Mouse (Mus musculus): ENCODE results near the gene Nanp. TPM values are rescaled to one million over a fixed set of nuclear protein-coding genes. Genes with fewer than 3 reads are reported as not detected.

The Nanp gene
- total and polyA plus RNA-seq, 3 experiments: 15.6 to 33.0 (median 30.8) TPM

- dilution Hi-C loops (cut with MboI; ENCODE audit: extremely low pct_ligation_motif_present, extremely low pct_unique_long_range_greater_than_20kb, low sequenced_read_pairs): no loop called here
- peak overlapping the region; percentile 64; the same call in 1 of the 2 replicates for H3K4me2 ChIP-seq (ENCODE audit: insufficient read depth, low read depth, poor library complexity, severe bottlenecking)
- TF ChIP-seq IRF4 (IDR thresholded peaks at IDR 0.05; ENCODE audit: low read depth, low read length) (no peak), CHD2 (IDR thresholded peaks at IDR 0.05; ENCODE audit: low read length) (no peak), RCOR1 (conservative IDR thresholded peaks at IDR 0.05; ENCODE audit: low read depth, low read length) (no peak), TCF12 (IDR thresholded peaks at IDR 0.05; ENCODE audit: low read depth, low read length) (no peak), MYC (IDR thresholded peaks at IDR 0.05; ENCODE audit: low read depth, low read length) (no peak), BHLHE40 (IDR thresholded peaks at IDR 0.05; ENCODE audit: low read depth, low read length) (no peak), RAD21 (IDR thresholded peaks at IDR 0.05; ENCODE audit: low read depth, low read length) (peak; percentile 8)
- peaks cover 5 to 20% of the 10 kb centered on the region in 2 experiments; a peak in 2 of 4 replicates for H3K4me1 ChIP-seq (ENCODE audit: control insufficient read depth in 1 of 2, insufficient read depth in 2 of 2)
- H3K36me3 ChIP-seq (replicated peaks in 1 of 2; ENCODE audit: control insufficient read depth in 1 of 2, insufficient read depth in 1 of 2, low read length in 1 of 2): peaks cover 0 to 4% of the 10 kb centered on the region in 2 experiments
- H3K27ac ChIP-seq (ENCODE audit: insufficient read depth, low read depth): no peak overlapping the region
- peak overlapping the region; percentile 78 for H3K9ac ChIP-seq (ENCODE audit: insufficient read depth, low read depth)
- peaks cover 24% of the 10 kb centered on the region for H3K79me2 ChIP-seq (replicated peaks; ENCODE audit: control insufficient read depth, extremely low read depth, insufficient read depth, poor library complexity, severe bottlenecking)
- peaks cover 3% of the 10 kb centered on the region for H3K27me3 ChIP-seq (replicated peaks)
- in situ Hi-C loops (cut with MboI; ENCODE audit: low pct_ligation_motif_present, low pct_unique_long_range_greater_than_20kb, low sequenced_read_pairs): no loop called here
- H3K4me3 ChIP-seq (replicated peaks in 1 of 3; ENCODE audit: low read depth in 2 of 3, low read length in 2 of 3, poor library complexity in 1 of 3): peak overlapping the region; percentile 71 to 99 (median 98)
- peak; percentile 17 for DNase-seq (ENCODE audit: extremely low read depth)
- no peaks in the 10 kb centered on the region for H3K9me3 ChIP-seq (replicated peaks; ENCODE audit: low read length)
Observed at GRCm38 (mm10) chr2:151039726-151040125, 528 bp upstream of the Nanp start.

DNA sequence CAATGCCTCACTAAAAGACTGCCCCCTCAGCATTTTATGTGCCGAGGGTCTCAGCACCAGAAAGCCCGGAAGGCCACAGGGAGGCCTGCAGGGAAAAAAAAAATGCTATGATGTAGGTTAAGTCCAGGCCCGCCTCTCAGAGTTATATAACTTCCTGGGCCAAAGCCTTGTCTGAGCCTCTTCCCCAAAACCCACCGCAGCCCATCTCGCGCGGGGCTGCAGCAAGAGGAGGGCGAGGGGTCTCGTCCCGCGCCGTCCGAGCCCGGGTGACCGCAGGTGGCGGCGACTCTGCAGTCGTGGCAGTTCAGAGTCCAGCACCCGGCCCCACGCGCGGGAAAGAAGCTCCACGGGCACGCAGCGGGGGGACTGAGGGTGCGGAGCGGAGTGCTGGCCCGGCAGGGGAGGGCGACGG, 381 bp downstream of the Nanp start:
- no peak for TF ChIP-seq MEF2A (IDR thresholded peaks at IDR 0.05; ENCODE audit: borderline replicate concordance, low read depth, low read length)
- 0 out of 2 replicates have a peak, but pooled peaks have one; percentile 2 for TF ChIP-seq MAFK (IDR thresholded peaks at IDR 0.05; ENCODE audit: insufficient replicate concordance, low read length)
- TF ChIP-seq ZNF384 (IDR thresholded peaks at IDR 0.05; ENCODE audit: low read depth, low read length): peak; percentile 57
- TF ChIP-seq POLR2A (IDR thresholded peaks at IDR 0.05; ENCODE audit: low read depth, low read length): no peak
- no peak for TF ChIP-seq JUND (conservative IDR thresholded peaks at IDR 0.05; ENCODE audit: low read depth, low read length)
- Histone ChIP-seq H3K4me2 (ENCODE audit: insufficient read depth, low read depth, poor library complexity, severe bottlenecking) (peak overlapping the region; percentile 81), H3K4me3 (replicated peaks in 1 of 3; ENCODE audit: low read depth in 2 of 3, low read length in 2 of 3, poor library complexity in 1 of 3) (peak overlapping the region; percentile 71 to 99 (median 98)), H3K4me1 (ENCODE audit: control insufficient read depth in 1 of 2, insufficient read depth in 2 of 2) (peaks cover 5 to 24% of the 10 kb centered on the region in 2 experiments; a peak in 2 of 4 replicates), H3K27me3 (replicated peaks) (peaks cover 3% of the 10 kb centered on the region), H3K9me3 (replicated peaks; ENCODE audit: low read length) (no peaks in the 10 kb centered on the region), H3K36me3 (replicated peaks in 1 of 2; ENCODE audit: control insufficient read depth in 1 of 2, insufficient read depth in 1 of 2, low read length in 1 of 2) (peaks cover 0 to 10% of the 10 kb centered on the region in 2 experiments), H3K9ac (ENCODE audit: insufficient read depth, low read depth) (peak overlapping the region; percentile 93), H3K79me2 (replicated peaks; ENCODE audit: control insufficient read depth, extremely low read depth, insufficient read depth, poor library complexity, severe bottlenecking) (peaks cover 31% of the 10 kb centered on the region), H3K27ac (ENCODE audit: insufficient read depth, low read depth) (peak overlapping the region; percentile 29)
- dilution Hi-C loops (cut with MboI; ENCODE audit: extremely low pct_ligation_motif_present, extremely low pct_unique_long_range_greater_than_20kb, low sequenced_read_pairs) (no loop called here), in situ Hi-C loops (cut with MboI; ENCODE audit: low pct_ligation_motif_present, low pct_unique_long_range_greater_than_20kb, low sequenced_read_pairs) (no loop called here)
- DNase-seq (ENCODE audit: extremely low read depth): peak; percentile 44

GRCm38 (mm10) chr2:151037876-151038552, 1.2 kb downstream of the Nanp start:
- H3K4me2 ChIP-seq (ENCODE audit: insufficient read depth, low read depth, poor library complexity, severe bottlenecking): peak overlapping the region; percentile 81
- in situ Hi-C loops (cut with MboI; ENCODE audit: low pct_ligation_motif_present, low pct_unique_long_range_greater_than_20kb, low sequenced_read_pairs): no loop called here
- H3K4me3 ChIP-seq (replicated peaks in 1 of 3; ENCODE audit: low read depth in 2 of 3, low read length in 2 of 3, poor library complexity in 1 of 3): peak overlapping the region; percentile 71 to 99 (median 98)
- no peak overlapping the region for H3K27ac ChIP-seq (ENCODE audit: insufficient read depth, low read depth)
- H3K27me3 ChIP-seq (replicated peaks): peaks cover 2% of the 10 kb centered on the region
- dilution Hi-C loops (cut with MboI; ENCODE audit: extremely low pct_ligation_motif_present, extremely low pct_unique_long_range_greater_than_20kb, low sequenced_read_pairs): no loop called here
- H3K9ac ChIP-seq (ENCODE audit: insufficient read depth, low read depth): peak overlapping the region; percentile 93
- no peaks in the 10 kb centered on the region for H3K9me3 ChIP-seq (replicated peaks; ENCODE audit: low read length)
- peaks cover 0 to 16% of the 10 kb centered on the region in 2 experiments for H3K36me3 ChIP-seq (replicated peaks in 1 of 2; ENCODE audit: control insufficient read depth in 1 of 2, insufficient read depth in 1 of 2, low read length in 1 of 2)
- H3K79me2 ChIP-seq (replicated peaks; ENCODE audit: control insufficient read depth, extremely low read depth, insufficient read depth, poor library complexity, severe bottlenecking): peaks cover 31% of the 10 kb centered on the region
- peak; percentile 24 for DNase-seq (ENCODE audit: extremely low read depth)
- peaks cover 5 to 24% of the 10 kb centered on the region in 2 experiments; a peak in 2 of 4 replicates for H3K4me1 ChIP-seq (ENCODE audit: control insufficient read depth in 1 of 2, insufficient read depth in 2 of 2)
- TF ChIP-seq EP300 (IDR thresholded peaks at IDR 0.05; ENCODE audit: low read length) (no peak), NELFE (IDR thresholded peaks at IDR 0.05; ENCODE audit: low read depth, low read length) (no peak), SMC3 (IDR thresholded peaks at IDR 0.05; ENCODE audit: low read depth, low read length) (no peak), JUND (conservative IDR thresholded peaks at IDR 0.05; ENCODE audit: low read depth, low read length) (no peak), MAFK (IDR thresholded peaks at IDR 0.05; ENCODE audit: insufficient replicate concordance, low read length) (0 out of 2 replicates have a peak, but pooled peaks have one; percentile 0), MXI1 (IDR thresholded peaks at IDR 0.05; ENCODE audit: low read depth, low read length) (peak; percentile 42), KAT2A (IDR thresholded peaks at IDR 0.05; ENCODE audit: insufficient replicate concordance, low read length) (no peak), RAD21 (IDR thresholded peaks at IDR 0.05; ENCODE audit: low read depth, low read length) (no peak), HCFC1 (IDR thresholded peaks at IDR 0.05; ENCODE audit: low read depth, low read length) (no peak), IRF4 (IDR thresholded peaks at IDR 0.05; ENCODE audit: low read depth, low read length) (no peak), SIN3A (IDR thresholded peaks at IDR 0.05; ENCODE audit: low read length) (no peak), RCOR1 (conservative IDR thresholded peaks at IDR 0.05; ENCODE audit: low read depth, low read length) (no peak), MEF2A (IDR thresholded peaks at IDR 0.05; ENCODE audit: borderline replicate concordance, low read depth, low read length) (no peak), ELF1 (IDR thresholded peaks at IDR 0.05; ENCODE audit: low read depth, low read length) (0 out of 2 replicates have a peak, but pooled peaks have one; percentile 41), CTCF (conservative IDR thresholded peaks at IDR 0.05 in 1 of 2, IDR thresholded peaks at IDR 0.05 in 1 of 2; ENCODE audit: low read depth in 2 of 2, low read length in 2 of 2) (no peak), BHLHE40 (IDR thresholded peaks at IDR 0.05; ENCODE audit: low read depth, low read length) (peak; percentile 30; the same call in 1 of the 2 replicates), GABPA (IDR thresholded peaks at IDR 0.05; ENCODE audit: insufficient replicate concordance, low read depth, low read length) (no peak), ZMIZ1 (IDR thresholded peaks at IDR 0.05; ENCODE audit: low read depth, low read length) (no peak)

Data from CH12.LX (cell line).